Mouse (Mus musculus) left cerebral cortex, adult 9 months (tissue): ENCODE results near the gene Trpm5.
A peak's percentile ranks its signal among the peaks of the same experiment; 100 is the strongest.

Source experiments
- DNase-seq, 2 experiments: peaks; one replicate each; pipeline ENCODE4 v3.0.0; 2022; ENCODE audit warnings: low spot score in 2 of 2

Gene Trpm5

DNA sequence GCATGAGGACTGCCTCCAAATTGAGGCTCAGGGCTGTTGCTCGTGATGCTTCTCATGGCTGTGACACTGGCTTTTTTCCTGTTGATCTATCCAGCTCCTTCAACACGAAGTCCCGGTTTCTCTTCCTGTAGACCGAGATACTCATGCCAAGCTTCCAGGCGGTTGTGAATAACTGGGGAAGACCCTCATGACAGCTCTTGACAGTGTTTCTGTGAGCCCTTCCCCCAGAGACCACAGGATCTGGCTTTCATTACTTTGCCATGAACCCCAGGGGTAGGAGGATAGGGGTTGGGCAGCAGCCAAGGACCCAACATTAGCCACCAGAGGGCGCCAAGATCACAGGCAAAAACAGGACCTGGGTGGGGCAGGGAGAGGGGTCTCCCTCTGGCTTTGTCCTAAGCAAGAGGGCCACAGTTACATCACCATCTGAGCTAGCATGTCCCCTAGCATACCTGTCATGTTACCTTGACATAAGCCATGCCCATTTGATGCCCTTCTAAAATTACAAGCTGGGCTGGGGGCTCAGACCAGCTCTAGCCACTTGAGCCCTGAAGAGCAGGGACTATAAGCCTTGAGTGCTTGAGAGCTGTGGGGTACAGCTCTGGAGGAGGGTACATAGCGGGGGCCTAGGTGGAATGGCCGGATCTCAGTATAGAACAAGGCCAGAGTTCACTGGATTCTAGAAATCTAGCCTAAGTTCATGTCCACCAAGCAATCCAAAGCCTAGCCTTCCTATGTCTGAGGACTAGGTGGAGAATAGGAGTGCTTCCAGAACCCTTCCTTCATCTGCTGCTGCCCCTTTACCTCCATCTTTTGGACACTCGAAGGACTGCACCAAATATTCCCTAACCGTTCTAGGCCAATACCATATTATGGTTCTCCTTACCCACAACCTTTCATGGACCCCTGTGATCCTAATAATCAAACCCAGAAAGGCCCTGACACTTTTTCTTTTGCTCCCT is at the start of gene Trpm5:
Trpm5 (minus strand) TSS at position 51 of the 962 bp plus-strand sequence.
- DNase-seq, result peak in 1 of 2 experiments; percentile 55

GRCm38 (mm10) chr7:143142680-143143079 is 48.2 kb upstream of the Trpm5 start:
- no peak for DNase-seq

DNA sequence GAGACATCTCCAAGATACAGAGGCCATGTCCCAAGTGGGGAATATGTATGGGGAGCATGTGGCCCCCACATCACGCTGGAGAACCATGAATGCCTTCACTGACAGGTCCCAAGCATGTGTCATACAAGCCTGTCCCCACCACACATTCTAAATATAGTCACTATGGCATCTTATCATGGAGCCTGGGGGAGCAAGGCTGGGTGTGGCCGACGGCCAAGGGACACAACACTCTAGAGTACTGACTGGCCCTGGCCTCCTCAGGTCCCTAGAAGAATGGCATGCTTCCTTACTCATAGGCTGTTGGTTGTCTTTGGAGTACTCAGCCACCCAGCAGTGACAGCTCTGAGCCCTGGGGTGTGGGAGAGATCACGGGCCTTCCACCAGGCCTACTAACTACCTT is 45.5 kb upstream of the Trpm5 start:
- no peak for DNase-seq

GRCm38 (mm10) chr7:143138789-143139188 is 44.3 kb upstream of the Trpm5 start:
- DNase-seq, result peak in 1 of 2 experiments; percentile 63

DNA sequence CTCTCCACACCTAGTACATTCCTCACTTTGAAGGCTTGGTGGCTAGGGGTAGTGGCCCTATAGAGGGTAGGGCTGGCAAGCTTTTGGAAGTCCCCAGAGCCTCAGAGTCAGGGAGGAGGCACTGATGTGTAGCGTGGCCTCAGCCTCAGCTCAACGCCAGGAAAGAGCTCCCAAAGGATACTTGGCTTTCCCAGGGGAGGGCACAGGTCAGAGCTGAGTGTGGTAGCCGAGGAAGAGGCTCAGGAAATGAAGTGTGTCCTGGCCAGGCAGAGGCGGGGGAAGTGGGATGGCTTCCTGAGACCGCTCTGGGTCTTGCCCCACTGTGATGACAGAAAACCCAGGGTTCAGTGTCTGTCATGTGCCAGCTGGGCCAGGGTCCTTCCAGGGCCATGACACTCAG is 42.1 kb upstream of the Trpm5 start:
- no peak for DNase-seq

GRCm38 (mm10) chr7:143136125-143136524 is 41.7 kb upstream of the Trpm5 start:
- no peak for DNase-seq

DNA sequence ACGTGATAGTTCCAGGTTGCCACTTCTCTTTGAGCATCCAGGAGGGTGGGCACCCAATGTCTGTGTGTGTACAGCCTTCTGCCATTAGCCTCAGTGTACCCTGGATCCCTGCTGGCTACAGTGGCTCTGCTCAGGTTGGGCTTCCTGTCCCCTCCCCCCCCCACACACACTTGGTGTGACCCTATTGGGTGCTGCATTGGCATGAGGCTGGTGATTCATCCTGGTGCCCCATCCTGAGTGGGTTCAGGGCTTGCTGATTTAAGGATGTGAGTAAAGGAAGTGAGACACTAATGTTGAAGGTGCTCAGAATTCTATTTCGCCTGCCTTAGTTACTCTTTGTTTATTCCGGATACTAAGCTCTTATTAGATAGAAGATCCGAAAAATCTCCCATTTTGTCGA is 38.4 kb upstream of the Trpm5 start:
- no peak for DNase-seq

GRCm38 (mm10) chr7:143124902-143125301 is 30.5 kb upstream of the Trpm5 start:
- no peak for DNase-seq

DNA sequence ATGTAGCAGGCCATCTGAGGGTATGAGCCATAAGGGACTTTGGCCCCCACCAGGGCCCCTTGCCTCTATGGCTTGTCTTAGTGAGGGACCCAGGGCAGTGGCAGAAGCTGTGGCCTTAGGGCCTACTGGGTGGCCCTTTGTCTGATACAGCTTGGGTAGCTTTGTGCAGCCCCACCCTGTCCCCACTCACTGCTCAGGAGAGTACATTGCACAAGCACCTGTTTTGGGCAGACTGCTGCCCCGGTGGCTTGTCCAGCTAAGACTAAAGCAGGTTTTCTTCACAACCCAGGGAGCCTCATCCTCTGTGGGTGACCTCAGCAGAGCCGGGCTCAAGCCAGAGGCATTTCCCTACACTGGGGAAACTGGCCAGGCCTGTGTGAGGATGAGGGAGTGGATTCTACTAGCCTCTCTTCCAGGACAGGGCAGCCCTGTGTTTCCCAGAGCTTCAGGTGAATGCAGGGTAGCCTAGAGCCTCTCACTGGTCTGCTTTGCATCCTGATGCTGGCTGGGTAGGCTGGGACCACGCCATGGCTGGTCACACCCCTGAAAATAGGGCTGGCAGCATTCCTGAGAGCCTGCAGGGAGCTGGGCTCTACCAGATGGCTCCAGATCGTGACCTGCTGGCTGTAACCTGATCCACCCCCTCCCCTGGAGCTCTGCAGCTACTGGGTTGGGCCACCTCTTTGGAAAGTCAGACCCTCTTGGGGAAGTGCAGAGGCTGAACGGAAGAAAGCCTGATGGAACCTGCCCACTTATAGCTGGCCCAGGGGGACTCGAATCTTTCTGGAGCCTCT is 29.6 kb upstream of the Trpm5 start:
- no peak for DNase-seq

DNA sequence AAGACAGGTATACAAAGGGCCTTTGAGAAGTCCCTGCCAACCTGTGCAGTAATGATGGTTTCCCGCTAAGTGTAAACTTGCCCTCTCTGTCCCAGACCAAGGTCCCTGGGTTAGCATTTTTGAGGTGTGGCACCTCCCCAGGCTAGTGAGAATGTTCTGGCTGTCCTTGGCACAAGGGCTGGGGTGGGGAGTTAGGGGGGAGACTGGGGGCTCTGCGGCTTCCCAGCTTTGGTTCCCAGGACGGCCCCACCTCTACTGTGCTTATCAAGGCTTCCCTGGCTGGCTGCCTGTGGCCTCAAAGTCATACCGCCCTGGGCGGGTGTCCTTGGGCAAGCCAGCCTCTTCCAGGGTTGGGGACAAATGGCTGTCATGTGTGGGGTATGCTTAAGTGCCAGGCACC is 27.7 kb upstream of the Trpm5 start:
- DNase-seq, result no peak

DNA sequence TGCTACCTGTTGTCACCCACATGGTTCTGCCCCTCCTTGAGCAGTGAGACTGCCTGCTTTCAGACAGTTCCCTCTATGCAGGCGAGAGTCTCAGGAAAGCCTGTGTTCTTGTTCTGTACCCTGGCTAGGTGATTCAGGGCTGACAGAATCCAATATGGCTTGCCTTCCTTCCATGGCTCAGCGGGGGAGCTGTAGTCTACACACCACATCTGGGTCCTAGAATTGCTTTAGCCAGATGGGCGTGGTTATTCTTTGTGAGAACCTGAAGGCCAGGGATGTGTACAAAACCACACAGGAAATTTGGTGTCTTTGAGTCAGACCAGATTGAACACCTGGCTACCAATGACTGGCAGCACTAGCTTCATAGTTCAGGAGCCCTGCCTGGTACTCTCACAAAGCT is 25.4 kb upstream of the Trpm5 start:
- DNase-seq, result no peak

GRCm38 (mm10) chr7:143119407-143119806 is 25.0 kb upstream of the Trpm5 start:
- no peak for DNase-seq

DNA sequence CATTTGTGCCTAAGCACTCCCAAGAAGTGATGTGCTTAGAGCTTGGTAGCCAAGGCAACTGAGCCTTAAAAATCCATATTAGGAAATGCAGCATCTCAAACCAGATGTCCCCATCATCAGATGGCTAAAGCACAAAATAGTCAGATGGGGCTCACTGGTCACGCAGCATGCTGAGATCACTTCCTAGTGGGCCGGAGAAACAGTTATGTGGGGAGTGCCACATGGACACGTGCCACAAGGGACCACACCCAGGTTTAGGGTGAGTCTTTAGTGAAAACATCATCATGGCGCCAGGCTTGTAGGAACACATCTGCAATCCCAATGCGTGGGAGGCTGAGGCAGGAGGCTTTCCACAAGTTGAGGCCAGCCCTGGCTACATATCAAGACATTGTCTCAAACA is 22.1 kb upstream of the Trpm5 start:
- no peak for DNase-seq

DNA sequence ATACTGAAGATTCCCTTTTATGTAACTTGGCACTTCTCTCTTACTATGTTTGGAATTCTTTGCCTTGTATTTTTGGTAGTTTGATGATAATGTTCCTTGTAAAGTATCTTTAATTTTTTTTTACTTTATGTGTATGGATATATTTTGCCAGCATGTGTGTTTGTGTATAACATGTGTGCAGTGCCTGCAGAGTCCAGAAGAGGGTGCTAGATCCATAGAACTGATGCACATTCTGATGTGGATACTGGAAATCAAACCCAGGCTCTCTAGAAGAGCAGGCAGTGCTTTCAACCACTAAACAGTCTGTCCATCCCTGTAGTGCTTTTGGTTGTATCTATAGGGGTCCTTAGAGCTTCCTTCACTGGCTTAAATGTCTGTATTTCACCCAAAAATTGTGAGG is 20.3 kb upstream of the Trpm5 start:
- no peak for DNase-seq

- no peak for DNase-seq
These were observed 18.0 kb upstream of the Trpm5 start for GRCm38 (mm10) chr7:143112395-143112794.

- DNase-seq, result no peak
These were observed 17.3 kb upstream of the Trpm5 start for GRCm38 (mm10) chr7:143111719-143112118.

DNA sequence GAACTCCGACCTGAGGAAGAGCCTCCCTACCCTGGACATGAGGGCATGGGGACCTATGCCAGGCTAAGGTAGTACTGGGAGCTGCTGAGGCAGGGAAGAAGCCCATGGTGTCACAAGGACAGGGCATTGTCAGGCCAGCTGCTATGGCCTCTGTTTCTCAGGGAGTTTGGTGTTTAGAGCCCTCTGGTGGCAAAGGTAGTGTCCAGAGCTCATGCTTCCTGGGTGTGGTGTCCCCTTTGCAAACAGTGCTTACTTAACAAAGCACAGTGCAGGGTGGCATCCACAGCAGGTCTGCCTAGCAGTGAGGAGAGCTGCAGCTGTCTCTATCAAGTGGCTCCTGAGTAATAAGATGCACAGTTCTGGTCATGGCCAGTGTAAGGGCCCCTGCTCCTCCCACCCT is 16.4 kb upstream of the Trpm5 start:
- DNase-seq, result no peak

DNA sequence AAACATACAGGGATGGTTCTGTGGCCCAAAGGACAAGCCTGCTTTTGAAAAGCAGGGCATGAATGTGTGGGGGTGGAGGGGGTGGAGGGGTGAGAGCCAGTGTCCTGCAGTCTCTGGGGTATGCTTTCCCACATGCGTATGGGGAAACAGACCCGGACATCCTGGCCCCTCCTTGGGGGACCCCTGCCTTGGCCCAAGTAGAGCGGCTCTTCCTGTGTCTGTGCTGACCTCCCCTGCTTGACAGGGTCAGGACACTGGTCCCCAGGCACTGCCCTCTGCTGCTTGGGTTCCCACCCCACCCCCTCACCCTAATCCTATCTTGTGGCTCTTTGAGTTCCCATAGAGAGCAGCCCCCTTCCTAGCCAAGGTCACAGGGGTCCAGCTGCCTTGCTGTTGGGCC is 15.3 kb upstream of the Trpm5 start:
- no peak for DNase-seq

GRCm38 (mm10) chr7:143108996-143109660 is 14.7 kb upstream of the Trpm5 start:
- no peak for DNase-seq

DNA sequence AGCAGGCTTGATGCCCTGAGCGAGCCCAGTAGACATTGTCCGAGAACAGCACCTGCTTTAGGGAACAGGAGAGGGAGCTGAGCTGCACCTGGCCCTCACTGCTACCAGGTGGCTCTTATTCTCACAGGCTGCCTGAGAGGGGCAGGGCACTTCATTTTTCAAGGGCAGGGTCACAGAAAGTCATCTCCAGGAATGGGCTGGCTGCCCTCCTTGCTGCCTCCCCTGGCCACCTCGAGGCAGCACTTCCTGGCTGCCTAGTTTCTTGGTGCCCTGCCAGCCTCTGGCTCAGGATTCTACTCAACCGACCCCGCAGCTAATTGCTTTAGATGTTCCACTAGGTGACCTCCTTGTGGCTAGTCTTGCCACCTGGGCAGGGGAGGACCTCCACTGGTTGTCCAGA is 13.8 kb upstream of the Trpm5 start:
- no peak for DNase-seq

GRCm38 (mm10) chr7:143106672-143107465 is 12.4 kb upstream of the Trpm5 start:
- no peak for DNase-seq
